Mouse (Mus musculus) limb, embryonic 11.5 days (tissue): Measurements from ENCODE around the gene Selenoi. TPM values are rescaled to one million over a fixed set of nuclear protein-coding genes. Genes with fewer than 3 reads are reported as not detected.

Source experiments
- ATAC-seq: fragments of 200-750 bp; cut with Nextera tagmentation; 2 replicates; pipeline ENCODE4 v1.8.0; 2017; ENCODE audit warnings: low read depth; ENCODE audit not compliant: insufficient number of reproducible peaks, low FRiP score, low TSS enrichment
- DNase-seq: peaks from one replicate; pipeline ENCODE4 v3.0.0-alpha.2; 2015; ENCODE audit warnings: low spot score
- H3K27ac ChIP-seq: fragments of 300-500 bp; sonication (generic); replicated peaks from 2 replicates; pipeline ENCODE4 v1.5.1; 2014; ENCODE audit warnings: low read depth, mild to moderate bottlenecking, low read length
- H3K27me3 ChIP-seq: fragments of 300-500 bp; sonication (generic); 2 replicates; pipeline ENCODE4 v1.6.1; 2014; ENCODE audit warnings: mild to moderate bottlenecking, low read length, mixed read lengths; ENCODE audit not compliant: control insufficient read depth, insufficient read depth
- H3K36me3 ChIP-seq: fragments of 300-500 bp; sonication (generic); 2 replicates; pipeline ENCODE4 v1.6.1; 2014; ENCODE audit warnings: mild to moderate bottlenecking, low read length, moderate library complexity, mixed read lengths; ENCODE audit not compliant: control insufficient read depth, insufficient read depth
- H3K4me1 ChIP-seq: fragments of 300-500 bp; sonication (generic); 2 replicates; pipeline ENCODE4 v1.6.1; 2014; ENCODE audit warnings: low read length, mixed read lengths; ENCODE audit not compliant: control insufficient read depth, insufficient read depth
- H3K4me2 ChIP-seq: fragments of 300-500 bp; sonication (generic); 2 replicates; pipeline ENCODE4 v1.6.1; 2014; ENCODE audit warnings: low read depth, mild to moderate bottlenecking, moderate library complexity; ENCODE audit not compliant: severe bottlenecking
- H3K4me3 ChIP-seq: fragments of 300-500 bp; sonication (generic); 2 replicates; pipeline ENCODE4 v1.5.1; 2014; ENCODE audit warnings: low read depth, low read length
- H3K9ac ChIP-seq: fragments of 300-500 bp; sonication (generic); 2 replicates; pipeline ENCODE4 v1.6.1; 2014; ENCODE audit warnings: mild to moderate bottlenecking, low read length
- H3K9me3 ChIP-seq: fragments of 300-500 bp; sonication (generic); 2 replicates; pipeline ENCODE4 v1.6.1; 2016; ENCODE audit warnings: low read length; ENCODE audit not compliant: control insufficient read depth
- WGBS: fragments of 180-500 bp; shearing (Covaris S2); extraction: QIAGEN DNeasy Blood & Tissue Kit; methylation state at CpG from one replicate; pipeline ENCODE4 v1.1.7; 2014; 5-methylcytosine and 5-hydroxymethylcytosine counted together
- polyA plus RNA-seq: library from polyadenylated mRNA; unstranded; fragments of >200 nt; fragmentation: Nextera tagmentation; extraction: Ambion mirVana; gene quantifications from 2 replicates; pipeline ENCODE4 v1.2.1, GENCODE M21; 2014

The Selenoi gene
- polyA plus RNA-seq, 1 experiment from 2014 or later: 21.0 TPM

DNA sequence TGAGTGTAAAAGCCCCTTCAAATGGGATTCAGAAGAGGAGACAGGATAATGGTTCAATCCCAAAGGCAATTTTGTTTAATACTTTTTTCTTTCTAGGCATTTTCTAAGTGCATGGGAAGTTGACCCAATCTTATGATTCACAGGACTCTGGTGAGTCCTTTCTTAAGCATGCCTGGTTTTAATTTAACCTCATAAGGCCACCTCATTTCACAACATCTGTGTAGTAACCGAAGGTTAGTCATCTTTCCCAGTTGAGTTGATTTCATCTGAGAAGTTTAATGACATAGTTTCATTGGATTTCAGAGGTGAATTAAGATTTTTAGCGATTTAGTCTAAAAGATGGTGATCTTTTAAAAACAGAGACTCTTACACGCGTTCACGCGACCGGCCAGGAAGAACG is 9.7 kb upstream of the Selenoi start:
- ATAC-seq (no peak), DNase-seq (no peak)
- Histone ChIP-seq H3K4me3 (no peak overlapping the region), H3K27ac (no peak overlapping the region), H3K4me2 (no peak overlapping the region), H3K9me3 (no peaks in the 10 kb centered on the region), H3K9ac (no peak overlapping the region), H3K4me1 (no peaks in the 10 kb centered on the region), H3K36me3 (no peaks in the 10 kb centered on the region), H3K27me3 (no peaks in the 10 kb centered on the region)
- 95% methylated on average over 8 of the region's 8 CpGs for WGBS

DNA sequence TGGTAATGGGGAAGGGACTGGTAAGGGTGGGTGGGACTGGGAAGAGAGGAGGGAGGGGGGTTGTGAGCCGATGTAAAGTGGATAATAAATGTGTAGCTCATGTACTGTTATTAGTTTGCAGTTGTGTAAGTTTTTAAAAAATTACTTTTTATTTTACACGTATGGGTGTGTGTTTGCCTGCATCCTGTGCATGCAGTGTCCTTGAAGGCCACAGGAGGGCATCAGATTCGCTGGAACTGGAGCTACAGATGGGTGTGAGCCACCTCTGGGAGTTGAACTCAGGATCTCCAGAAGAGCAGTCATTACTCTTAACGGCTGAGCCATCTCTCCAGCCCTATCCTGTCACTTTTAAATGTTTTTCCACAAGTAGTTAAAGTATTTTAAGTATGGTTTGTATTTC is 1.5 kb upstream of the Selenoi start:
- DNase-seq (no peak), ATAC-seq (no peak)
- Histone ChIP-seq H3K27ac (no peak overlapping the region), H3K4me2 (no peak overlapping the region), H3K9ac (no peak overlapping the region), H3K27me3 (no peaks in the 10 kb centered on the region), H3K4me1 (peaks cover 9% of the 10 kb centered on the region), H3K36me3 (peaks cover 2% of the 10 kb centered on the region; the same call in 1 of the 2 replicates), H3K4me3 (no peak overlapping the region), H3K9me3 (no peaks in the 10 kb centered on the region)
- 81% methylated on average over 4 of the region's 4 CpGs for WGBS

DNA sequence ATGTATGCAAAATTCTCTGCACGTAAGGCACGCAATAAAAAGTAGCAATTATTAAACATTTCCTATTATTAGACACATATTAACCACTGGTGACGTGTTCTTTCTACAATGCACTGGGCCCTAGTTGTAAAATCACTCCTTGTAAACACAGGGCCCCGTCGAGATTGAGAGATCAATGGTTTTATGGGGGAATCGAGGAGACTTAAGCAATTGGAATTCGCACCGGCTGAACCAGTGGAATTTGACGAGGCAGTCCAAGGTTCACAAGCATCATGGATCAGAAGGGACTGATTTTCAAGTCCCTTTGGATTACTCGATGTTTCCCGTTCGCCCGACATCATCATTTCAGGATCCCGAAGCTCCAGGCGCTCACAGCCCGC is 500 bp upstream of the Selenoi start:
- H3K27me3 ChIP-seq: no peaks in the 10 kb centered on the region

DNA sequence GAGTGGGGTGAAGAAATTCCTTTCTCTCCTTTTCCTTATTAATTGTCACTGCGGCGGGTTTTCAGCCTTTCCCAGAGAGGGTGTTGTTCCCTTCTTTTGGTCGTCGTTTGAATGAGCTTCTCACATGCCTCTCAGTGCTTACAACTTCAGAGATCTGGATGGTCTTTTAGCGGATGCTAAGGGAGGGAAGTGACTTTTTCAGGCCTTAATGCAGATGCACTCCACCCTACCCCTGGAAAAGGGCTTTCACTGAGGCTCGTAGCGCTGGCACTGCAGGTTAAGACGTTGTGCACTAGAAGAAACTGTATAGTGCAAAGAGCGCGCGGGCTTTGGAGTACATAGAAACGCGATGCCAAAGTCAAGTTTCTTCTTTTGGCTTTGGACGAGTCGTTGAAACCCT is 661 bp downstream of the Selenoi start:
- H3K4me2 ChIP-seq: peak overlapping the region; percentile 89
- ATAC-seq (no peak), DNase-seq (no peak)
- H3K4me3 ChIP-seq: peak overlapping the region; percentile 73
- peaks cover 2% of the 10 kb centered on the region; the same call in 1 of the 2 replicates for H3K36me3 ChIP-seq
- peak overlapping the region; percentile 81 for H3K9ac ChIP-seq
- no peaks in the 10 kb centered on the region for H3K27me3 ChIP-seq
- 5% methylated on average over 15 of the region's 15 CpGs for WGBS
- H3K27ac ChIP-seq: peak overlapping the region; percentile 72; the same call in 1 of the 2 replicates
- no peaks in the 10 kb centered on the region for H3K9me3 ChIP-seq
- H3K4me1 ChIP-seq: peaks cover 9% of the 10 kb centered on the region

More for the DNA sequence above, 500 bp upstream of the Selenoi start:
- Histone ChIP-seq H3K9ac (peak overlapping the region; percentile 62), H3K4me1 (peaks cover 9% of the 10 kb centered on the region), H3K4me2 (peak overlapping the region; percentile 89), H3K36me3 (peaks cover 2% of the 10 kb centered on the region; the same call in 1 of the 2 replicates), H3K4me3 (peak overlapping the region; percentile 73), H3K27ac (no peak overlapping the region; the same call in 1 of the 2 replicates), H3K9me3 (no peaks in the 10 kb centered on the region)
- ATAC-seq (no peak), DNase-seq (no peak)
- 57% methylated on average over 16 of the region's 16 CpGs for WGBS

DNA sequence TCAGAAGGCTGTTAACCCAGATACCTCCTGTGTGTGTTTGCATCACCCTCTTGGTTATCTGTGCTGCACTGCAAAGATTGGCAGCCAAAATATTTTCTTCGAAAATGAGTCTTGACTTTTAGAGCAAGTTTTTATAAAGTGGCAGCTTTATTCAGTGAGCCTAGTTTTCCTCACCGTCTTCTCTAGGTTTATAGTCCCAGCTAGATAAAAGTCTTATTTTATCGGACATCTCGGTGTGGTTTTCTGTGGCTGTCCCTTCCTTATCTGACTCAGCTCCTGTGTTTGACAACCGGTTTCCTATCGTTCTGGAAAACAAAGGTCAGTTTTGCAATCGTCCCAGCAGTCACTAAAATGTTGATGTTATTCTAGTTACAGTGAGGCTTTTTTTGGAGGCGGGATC is 1.6 kb downstream of the Selenoi start:
- DNase-seq (no peak), ATAC-seq (no peak)
- Histone ChIP-seq H3K27ac (no peak overlapping the region), H3K4me2 (peak overlapping the region; percentile 89; the same call in 1 of the 2 replicates), H3K4me1 (peaks cover 9% of the 10 kb centered on the region), H3K4me3 (no peak overlapping the region), H3K36me3 (peaks cover 2% of the 10 kb centered on the region; the same call in 1 of the 2 replicates), H3K27me3 (no peaks in the 10 kb centered on the region), H3K9me3 (no peaks in the 10 kb centered on the region), H3K9ac (no peak overlapping the region)
- 79% methylated on average over 8 of the region's 8 CpGs for WGBS

DNA sequence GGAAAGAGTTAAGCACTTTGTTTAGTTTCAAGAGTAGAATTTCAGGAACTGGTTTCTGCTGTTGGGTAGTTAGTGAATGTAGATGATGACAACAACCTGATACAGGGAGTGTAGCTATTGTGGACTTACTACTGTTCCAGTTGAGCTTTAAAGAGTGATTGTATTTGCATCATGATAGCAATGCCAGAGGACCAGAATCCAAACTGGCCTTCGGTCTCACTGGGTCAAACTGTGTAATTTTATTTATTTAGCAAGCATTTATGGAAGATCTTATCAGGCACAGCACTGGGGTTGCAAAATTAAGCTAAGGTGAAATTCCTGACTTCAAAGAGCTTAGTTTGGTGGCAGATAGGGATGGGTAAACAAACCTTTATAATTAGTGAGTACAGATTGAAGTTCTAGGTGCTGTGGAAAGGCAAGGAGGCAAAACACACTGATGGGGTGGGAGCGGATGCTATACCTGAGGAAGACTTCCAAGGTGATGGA is 3.3 kb downstream of the Selenoi start:
- no peak for ATAC-seq
- DNase-seq: no peak
- no peak overlapping the region for H3K4me2 ChIP-seq
- no peaks in the 10 kb centered on the region for H3K9me3 ChIP-seq
- H3K9ac ChIP-seq: no peak overlapping the region
- H3K27me3 ChIP-seq: no peaks in the 10 kb centered on the region
- no peak overlapping the region for H3K4me3 ChIP-seq
- no peaks in the 10 kb centered on the region for H3K36me3 ChIP-seq
- H3K4me1 ChIP-seq: peaks cover 9% of the 10 kb centered on the region
- H3K27ac ChIP-seq: no peak overlapping the region
- 79% methylated on average over 2 of the region's 2 CpGs for WGBS

DNA sequence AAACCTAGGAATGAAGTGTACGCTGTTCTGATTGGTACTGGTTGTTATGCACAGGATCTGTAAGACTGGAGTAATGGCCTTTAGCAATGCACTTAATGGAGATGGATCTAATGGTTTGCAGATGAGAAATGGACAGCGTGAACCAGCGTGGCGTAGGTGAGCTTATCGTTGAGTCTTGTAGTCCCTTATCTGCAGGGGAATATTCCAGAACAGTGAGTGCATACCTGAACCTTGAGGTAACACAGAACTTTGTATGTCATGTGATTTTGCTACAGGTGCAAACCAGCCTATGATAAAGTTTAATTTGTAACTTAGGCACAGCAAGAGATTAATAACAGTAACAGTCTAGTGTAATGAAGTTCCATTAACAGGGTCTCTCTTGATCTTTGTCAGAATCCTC is 6.2 kb downstream of the Selenoi start:
- ATAC-seq (no peak), DNase-seq (no peak)
- no peaks in the 10 kb centered on the region for H3K27me3 ChIP-seq
- no peak overlapping the region for H3K9ac ChIP-seq
- no peak overlapping the region for H3K4me2 ChIP-seq
- H3K4me1 ChIP-seq: peaks cover 7% of the 10 kb centered on the region
- no peaks in the 10 kb centered on the region for H3K9me3 ChIP-seq
- H3K27ac ChIP-seq: no peak overlapping the region
- H3K36me3 ChIP-seq: no peaks in the 10 kb centered on the region
- no peak overlapping the region for H3K4me3 ChIP-seq
- WGBS: 95% methylated on average over 5 of the region's 5 CpGs

DNA sequence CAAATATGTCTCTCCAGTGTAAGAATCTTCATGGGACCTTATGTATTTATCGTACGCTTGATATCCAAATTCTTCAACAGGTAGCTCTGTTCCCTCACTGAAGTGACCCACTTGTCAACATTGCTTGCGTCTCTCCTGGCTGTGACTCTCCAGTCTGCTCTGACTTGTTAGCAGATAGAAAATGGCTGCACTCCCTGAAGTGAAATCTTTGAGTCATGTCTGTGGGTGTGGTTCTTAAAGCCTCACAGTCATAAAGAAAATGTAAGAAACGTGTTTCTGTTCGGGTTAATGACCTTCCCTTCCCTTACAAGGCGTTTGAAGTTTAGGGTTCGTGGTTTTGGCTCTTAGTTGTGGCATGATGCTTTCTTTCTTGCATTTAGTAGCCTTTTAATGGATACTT is 8.2 kb downstream of the Selenoi start:
- WGBS: 84% methylated on average over 7 of the region's 7 CpGs
- no peak for ATAC-seq
- H3K4me1 ChIP-seq: no peaks in the 10 kb centered on the region

DNA sequence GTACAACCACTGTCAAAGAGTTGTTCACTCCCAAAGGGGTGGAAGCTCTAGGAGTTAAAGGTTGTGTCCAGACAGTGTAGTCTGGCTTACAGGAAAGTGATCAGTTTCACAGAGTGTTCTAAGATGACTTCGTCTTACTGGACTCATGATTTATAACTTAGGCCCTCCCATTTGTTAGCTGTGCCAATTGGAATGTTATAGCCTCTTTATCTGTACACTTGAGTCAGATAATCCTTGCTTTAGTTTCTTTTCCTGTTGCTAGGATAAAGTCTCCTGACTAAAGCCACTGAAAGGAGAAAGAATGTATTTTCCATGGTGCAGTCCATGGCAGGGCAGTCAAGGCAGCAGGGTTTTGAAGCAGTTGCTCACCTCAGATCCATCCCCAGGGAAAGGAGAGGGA is 10.0 kb downstream of the Selenoi start:
- Histone ChIP-seq H3K4me3 (no peak overlapping the region), H3K9me3 (no peaks in the 10 kb centered on the region), H3K9ac (no peak overlapping the region), H3K4me1 (no peaks in the 10 kb centered on the region), H3K4me2 (no peak overlapping the region), H3K27ac (no peak overlapping the region), H3K27me3 (no peaks in the 10 kb centered on the region), H3K36me3 (no peaks in the 10 kb centered on the region)
- WGBS: 74% methylated on average over 1 of the region's 1 CpGs
- ATAC-seq: no peak
- no peak for DNase-seq

More for the DNA sequence above, 8.2 kb downstream of the Selenoi start:
- H3K9me3 ChIP-seq: no peaks in the 10 kb centered on the region
- no peak overlapping the region for H3K27ac ChIP-seq
- DNase-seq: no peak
- H3K4me2 ChIP-seq: no peak overlapping the region
- H3K9ac ChIP-seq: no peak overlapping the region
- no peaks in the 10 kb centered on the region for H3K27me3 ChIP-seq
- no peak overlapping the region for H3K4me3 ChIP-seq
- H3K36me3 ChIP-seq: no peaks in the 10 kb centered on the region
